Comparison of ENCODE assay signal across 11 mouse cellular contexts in genomic region chr5:64852656-64853398, GRCm38 (mm10). TPM values are rescaled to one million over a fixed set of nuclear protein-coding genes. Genes with fewer than 3 reads are reported as not detected.
A peak's percentile ranks its signal among the peaks of the same experiment; 100 is the strongest.
DNase-seq lines count a peak whose midpoint lies in the region; ATAC-seq and TF ChIP-seq lines count a peak whose summit lies in the region.
"Had no signal": no experiment of that assay in that cellular context is flagged by ENCODE, and none has a peak within 500 bp of the region (broad histone marks: within the 10 kb centered on the region; RNA-seq: fewer than 3 reads in every experiment).

No protein-coding gene starts in this region.

- DNase-seq in heart, postnatal 4 days: peak; percentile 4
- DNase-seq in MEL (ENCODE audit: low read depth, low spot score): peak; percentile 75
- peak; percentile 38 for DNase-seq in forelimb bud, embryonic 11.5 days (ENCODE audit: low read depth, low spot score)
- no peak for DNase-seq in frontal cortex, postnatal 25 days (ENCODE audit: low spot score in 2 of 2)
- no peak for DNase-seq in gastrocnemius, postnatal 14 days
- DNase-seq: cerebellum, adult 18-20 months had no signal

- TF ChIP-seq EP300 in MEL (IDR thresholded peaks at IDR 0.05; ENCODE audit: low read depth in 1 of 2, low read length in 2 of 2): peak; percentile 9 to 55; a peak in 1 of 4 replicates

- no peak for TF ChIP-seq POLR2A in MEL (IDR thresholded peaks at IDR 0.05; ENCODE audit: control insufficient read depth in 1 of 2, insufficient read depth in 1 of 2, low read depth in 1 of 2, low read length in 2 of 2, poor library complexity in 1 of 2)

- no peaks in the 10 kb centered on the region for H3K27me3 ChIP-seq in heart, embryonic 12.5 days (replicated peaks)
- no peaks in the 10 kb centered on the region for H3K27me3 ChIP-seq in MEL (ENCODE audit: control insufficient read depth in 1 of 2, insufficient read depth in 2 of 2, low read length in 2 of 2)
- H3K27me3 ChIP-seq in limb, embryonic 13.5 days: no peaks in the 10 kb centered on the region
- H3K27me3 ChIP-seq: liver, embryonic 15.5 days had no signal

- no peak overlapping the region for H3K4me3 ChIP-seq in heart, embryonic 12.5 days
- H3K4me3 ChIP-seq in MEL (ENCODE audit: control insufficient read depth in 1 of 2, insufficient read depth in 1 of 2, low read depth in 2 of 2, low read length in 2 of 2): no peak overlapping the region
- no peak overlapping the region for H3K4me3 ChIP-seq in limb, embryonic 13.5 days
- H3K4me3 ChIP-seq: liver, embryonic 15.5 days had no signal

- H3K4me2 ChIP-seq in heart, embryonic 12.5 days: no peak overlapping the region
- H3K4me2 ChIP-seq in limb, embryonic 13.5 days (replicated peaks): no peak overlapping the region
- H3K4me2 ChIP-seq: liver, embryonic 15.5 days had no signal

- no peak overlapping the region for H3K9ac ChIP-seq in heart, embryonic 12.5 days
- no peak overlapping the region for H3K9ac ChIP-seq in MEL (ENCODE audit: control insufficient read depth, low read depth, low read length, poor library complexity, severe bottlenecking)
- no peak overlapping the region for H3K9ac ChIP-seq in limb, embryonic 13.5 days
- H3K9ac ChIP-seq: liver, embryonic 15.5 days had no signal

- intact Hi-C loops in gastrocnemius, postnatal 14 days (cut with DNase I; ENCODE audit: low total_unique reads): no loop called here

- no peak overlapping the region for H3K27ac ChIP-seq in heart, embryonic 12.5 days (ENCODE audit: poor library complexity, severe bottlenecking)
- H3K27ac ChIP-seq in MEL (ENCODE audit: control insufficient read depth, low read depth, low read length): no peak overlapping the region
- peak overlapping the region; percentile 45; the same call in 1 of the 2 replicates for H3K27ac ChIP-seq in limb, embryonic 13.5 days
- H3K27ac ChIP-seq: liver, embryonic 15.5 days had no signal

- H3K4me1 ChIP-seq in heart, embryonic 12.5 days (replicated peaks): peaks cover 6% of the 10 kb centered on the region; the same call in 1 of the 2 replicates
- peaks cover 0 to 4% of the 10 kb centered on the region in 2 experiments; a peak in 1 of 4 replicates for H3K4me1 ChIP-seq in MEL (ENCODE audit: control insufficient read depth in 1 of 2, insufficient read depth in 2 of 2, low read length in 2 of 2)
- peaks cover 11% of the 10 kb centered on the region for H3K4me1 ChIP-seq in limb, embryonic 13.5 days

- H3K36me3 ChIP-seq in heart, embryonic 12.5 days: no peaks in the 10 kb centered on the region
- peaks cover 0 to 4% of the 10 kb centered on the region in 2 experiments; a peak in 1 of 4 replicates for H3K36me3 ChIP-seq in MEL (ENCODE audit: control insufficient read depth in 1 of 2, insufficient read depth in 2 of 2, low read length in 2 of 2)
- H3K36me3 ChIP-seq in limb, embryonic 13.5 days: no peaks in the 10 kb centered on the region
- H3K36me3 ChIP-seq: G1E; liver, embryonic 15.5 days had no signal

- H3K79me2 ChIP-seq in MEL (ENCODE audit: control insufficient read depth, insufficient read depth, low read length, poor library complexity): no peaks in the 10 kb centered on the region

- TF ChIP-seq CTCF in MEL (IDR thresholded peaks at IDR 0.05 in 2 of 3, conservative IDR thresholded peaks at IDR 0.05 in 1 of 3; ENCODE audit: control insufficient read depth in 1 of 3, insufficient read depth in 1 of 3, low read depth in 2 of 3, low read length in 3 of 3, poor library complexity in 1 of 3, severe bottlenecking in 1 of 3): no peak

- no peak for ATAC-seq in heart, embryonic 12.5 days (ENCODE audit: insufficient number of reproducible peaks, low FRiP score)
- ATAC-seq in limb, embryonic 13.5 days (ENCODE audit: low FRiP score, low read depth): peak; percentile 76
- ATAC-seq in erythroid progenitor cell, adult 5-6 weeks (replicated peaks; ENCODE audit: low FRiP score, poor library complexity, severe bottlenecking): no peak

- peaks cover 10% of the 10 kb centered on the region for H3K9me3 ChIP-seq in heart, embryonic 12.5 days (replicated peaks)
- no peaks in the 10 kb centered on the region for H3K9me3 ChIP-seq in MEL (replicated peaks; ENCODE audit: insufficient read depth, low read length)
- peaks cover 11% of the 10 kb centered on the region for H3K9me3 ChIP-seq in limb, embryonic 13.5 days
- H3K9me3 ChIP-seq: liver, embryonic 15.5 days had no signal

- no peak for TF ChIP-seq RAD21 in MEL (IDR thresholded peaks at IDR 0.05; ENCODE audit: low read depth, low read length)

- WGBS in heart, embryonic 12.5 days: 63% methylated on average over 5 of the region's 5 CpGs
- WGBS in limb, embryonic 13.5 days: 21% methylated on average over 5 of the region's 5 CpGs

TF ChIP-seq in MEL, 35 proteins besides CTCF, POLR2A, EP300 and RAD21:
- TF ChIP-seq ETS1 (IDR thresholded peaks at IDR 0.05; ENCODE audit: low read depth, low read length): peak; percentile 84
- TF ChIP-seq MAZ (IDR thresholded peaks at IDR 0.05; ENCODE audit: low read depth, low read length): no peak
- TF ChIP-seq ZC3H11A (IDR thresholded peaks at IDR 0.05; ENCODE audit: low read depth, low read length): no peak
- no peak for TF ChIP-seq MAFK (IDR thresholded peaks at IDR 0.05; ENCODE audit: borderline replicate concordance, low read depth, low read length)
- TF ChIP-seq POLR2AphosphoS2 (IDR thresholded peaks at IDR 0.05; ENCODE audit: low read length): no peak
- no peak for TF ChIP-seq JUND (IDR thresholded peaks at IDR 0.05; ENCODE audit: low read depth, low read length)
- TF ChIP-seq TCF12 (IDR thresholded peaks at IDR 0.05; ENCODE audit: low read depth, low read length): no peak
- TF ChIP-seq MAX (IDR thresholded peaks at IDR 0.05; ENCODE audit: low read length): peak; percentile 75; the same call in 1 of the 2 replicates
- peak; percentile 89 for TF ChIP-seq SIN3A (IDR thresholded peaks at IDR 0.05; ENCODE audit: low read length)
- 0 out of 4 replicates have a peak, but pooled peaks of 1 of the 2 experiments have one; percentile 21 for TF ChIP-seq USF2 (IDR thresholded peaks at IDR 0.05; ENCODE audit: borderline replicate concordance in 1 of 2, insufficient read depth in 1 of 2, low read depth in 1 of 2, low read length in 2 of 2)
- TF ChIP-seq ELF1 (IDR thresholded peaks at IDR 0.05; ENCODE audit: low read depth, low read length): no peak
- peak; percentile 47; the same call in 1 of the 2 replicates for TF ChIP-seq MXI1 (IDR thresholded peaks at IDR 0.05; ENCODE audit: low read depth, low read length)
- 0 out of 2 replicates have a peak, but pooled peaks have one; percentile 40 for TF ChIP-seq RCOR1 (IDR thresholded peaks at IDR 0.05; ENCODE audit: low read depth, low read length)
- TF ChIP-seq GATA1 (IDR thresholded peaks at IDR 0.05; ENCODE audit: low read depth, low read length): no peak
- TF ChIP-seq MEF2A (IDR thresholded peaks at IDR 0.05; ENCODE audit: extremely low read depth, insufficient replicate concordance, low read depth, low read length, poor library complexity, severe bottlenecking): no peak
- TF ChIP-seq USF1 (IDR thresholded peaks at IDR 0.05; ENCODE audit: low read depth, low read length): peak; percentile 63; the same call in 1 of the 2 replicates
- TF ChIP-seq BHLHE40 (IDR thresholded peaks at IDR 0.05; ENCODE audit: borderline replicate concordance, low read depth, low read length): peak; percentile 67; the same call in 1 of the 2 replicates
- no peak for TF ChIP-seq NELFE (IDR thresholded peaks at IDR 0.05; ENCODE audit: low read depth, low read length)
- no peak for TF ChIP-seq SMC3 (IDR thresholded peaks at IDR 0.05; ENCODE audit: low read depth, low read length)
- TF ChIP-seq GABPA (IDR thresholded peaks at IDR 0.05; ENCODE audit: low read depth, low read length): no peak
- TF ChIP-seq TBP (IDR thresholded peaks at IDR 0.05; ENCODE audit: low read depth, low read length): no peak
- TF ChIP-seq HCFC1 (IDR thresholded peaks at IDR 0.05; ENCODE audit: low read depth, low read length): peak; percentile 60
- TF ChIP-seq ZKSCAN1 (IDR thresholded peaks at IDR 0.05; ENCODE audit: low read depth, low read length): no peak
- 0 out of 2 replicates have a peak, but pooled peaks have one; percentile 37 for TF ChIP-seq MYB (IDR thresholded peaks at IDR 0.05; ENCODE audit: low read depth, low read length)
- no peak for TF ChIP-seq CHD1 (IDR thresholded peaks at IDR 0.05; ENCODE audit: low read depth, low read length)
- no peak for TF ChIP-seq KAT2A (conservative IDR thresholded peaks at IDR 0.05; ENCODE audit: low read depth, low read length)
- TF ChIP-seq ZNF384 (IDR thresholded peaks at IDR 0.05; ENCODE audit: low read depth, low read length): no peak
- TF ChIP-seq CHD2 (IDR thresholded peaks at IDR 0.05; ENCODE audit: low read length): no peak
- TF ChIP-seq NRF1 (IDR thresholded peaks at IDR 0.05; ENCODE audit: insufficient read depth, low read depth, low read length, poor library complexity, severe bottlenecking): no peak
- TF ChIP-seq TAL1 (IDR thresholded peaks at IDR 0.05; ENCODE audit: low read length): no peak
- no peak for TF ChIP-seq POLR2AphosphoS5 (IDR thresholded peaks at IDR 0.05; ENCODE audit: borderline replicate concordance, low read depth, low read length)
- TF ChIP-seq MYC (IDR thresholded peaks at IDR 0.05; ENCODE audit: low read depth, low read length): peak; percentile 74
- no peak for TF ChIP-seq UBTF (IDR thresholded peaks at IDR 0.05; ENCODE audit: borderline replicate concordance, insufficient read depth, low read depth, low read length)
- TF ChIP-seq E2F4 (IDR thresholded peaks at IDR 0.05; ENCODE audit: borderline replicate concordance, low read depth, low read length): no peak
- TF ChIP-seq ZMIZ1 (IDR thresholded peaks at IDR 0.05; ENCODE audit: low read depth, low read length): no peak

RNA-seq across cellular contexts. Expression of gene Klf3, which starts 49.6 kb away (rescaled TPM):
- 10 to 100 TPM; 73.2 to 76.3 TPM for total RNA-seq in heart, postnatal 4 days (2021)
- polyA plus RNA-seq in heart, embryonic 12.5 days (2016; fragmentation: Nextera tagmentation; extraction: Ambion mirVana): 66.9 and 69.7 TPM in 2 replicates
- total RNA-seq in MEL (2012; rRNA removed): 7.1 and 8.4 TPM in 2 replicates
- polyA plus RNA-seq in MEL (2012; ENCODE audit: insufficient read depth in 1 of 2, insufficient read length in 2 of 2, low read depth in 1 of 2, low replicate concordance in 2 of 2, missing spikeins in 1 of 2): 10 to 100 TPM; 39.7 to 72.2 TPM
- 44.9 and 46.1 TPM in 2 replicates for polyA plus RNA-seq in limb, embryonic 13.5 days (2015; fragmentation: Nextera tagmentation; extraction: Ambion mirVana)
- 583 and 622 TPM in 2 replicates for total RNA-seq in erythroid progenitor cell, adult 5-6 weeks (2015; ENCODE audit: low replicate concordance)
- 406 and 427 TPM in 2 replicates for total RNA-seq in erythroid progenitor cell, adult 5-6 weeks (2017; ENCODE audit: low replicate concordance)
- total RNA-seq in gastrocnemius, postnatal 14 days (2021): 10 to 100 TPM; 23.7 to 26.6 TPM

Comparison
In these comparisons a context has a peak if more than half of its experiments do, and no peak if none do; other contexts are left out.
1. DNase-seq: peak in heart, postnatal 4 days (single experiment), MEL (single experiment) and forelimb bud, embryonic 11.5 days (single experiment); none in frontal cortex, postnatal 25 days (0 of 2) and gastrocnemius, postnatal 14 days (single experiment).
2. RNA of gene Klf3, which starts 49.6 kb away (total RNA-seq): 406 to 622 TPM in erythroid progenitor cell, adult 5-6 weeks; 73.2 to 76.3 TPM in heart, postnatal 4 days, 23.7 to 26.6 TPM in gastrocnemius, postnatal 14 days and 7.1 to 8.4 TPM in MEL; every median in the first group is over 4 times any median in the second.